Mouse (Mus musculus) lung, postnatal 14 days (tissue): ENCODE measurements around the gene Mfap3l.
"Not testable (repeated sequence)": the region's sequence is repeated elsewhere in the genome, so short reads cannot be mapped to it uniquely, and the experiment has no call there.

Experiments
- DNase-seq: peaks from one replicate; pipeline ENCODE4 v3.0.0; 2021

Mfap3l gene

DNA sequence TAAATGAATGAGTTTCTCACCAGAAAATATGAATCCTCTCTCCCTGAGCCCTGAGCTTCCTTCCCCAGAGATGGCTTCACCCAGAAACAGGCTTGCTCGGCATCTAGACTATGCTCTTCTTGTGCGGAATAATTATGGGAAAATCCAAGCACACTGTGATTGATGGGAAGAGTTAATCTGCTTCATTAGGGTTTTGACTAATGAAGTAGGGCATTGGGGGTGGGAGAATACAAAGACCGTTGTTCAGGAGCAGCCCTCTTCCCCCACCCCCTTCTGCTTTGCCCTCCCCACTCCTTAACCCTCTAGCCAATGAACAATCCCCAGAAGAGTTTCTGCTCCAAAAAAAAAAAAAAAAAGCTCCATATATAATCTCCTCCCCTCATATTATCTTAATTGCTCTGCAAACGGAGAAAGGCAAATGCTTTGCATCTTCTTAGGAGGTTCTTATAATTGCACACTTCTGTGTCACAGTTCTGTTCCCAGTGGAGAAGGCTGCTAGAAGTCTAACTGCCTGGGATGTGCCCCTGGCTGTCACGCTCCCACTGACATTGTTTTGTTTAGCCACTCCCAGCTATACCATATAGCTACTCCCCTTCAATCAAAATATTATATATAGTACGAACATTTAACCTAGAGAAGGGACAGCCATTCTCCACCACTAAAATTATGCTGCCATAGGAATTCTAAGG, 24.9 kb downstream of the Mfap3l start:
- DNase-seq, result no peak

DNA sequence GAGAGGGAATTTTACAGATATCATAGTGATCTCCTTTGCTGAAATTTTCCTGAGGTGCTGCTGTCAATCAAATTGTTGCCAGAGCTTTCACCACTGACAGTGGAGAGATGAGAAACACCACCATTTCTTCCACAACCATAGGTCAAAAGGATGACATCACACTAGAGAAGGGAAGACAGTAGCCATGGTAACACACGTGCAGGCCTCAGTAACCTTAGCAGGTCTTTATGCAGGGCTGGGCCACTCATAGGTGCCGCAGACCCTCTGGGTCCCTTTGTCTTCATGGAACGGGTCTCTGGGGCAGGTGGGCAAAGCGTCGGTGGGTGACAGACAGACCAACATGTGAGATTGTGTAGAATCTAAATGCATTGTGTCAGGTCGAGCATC, 25.5 kb downstream of the Mfap3l start:
- no peak for DNase-seq

DNA sequence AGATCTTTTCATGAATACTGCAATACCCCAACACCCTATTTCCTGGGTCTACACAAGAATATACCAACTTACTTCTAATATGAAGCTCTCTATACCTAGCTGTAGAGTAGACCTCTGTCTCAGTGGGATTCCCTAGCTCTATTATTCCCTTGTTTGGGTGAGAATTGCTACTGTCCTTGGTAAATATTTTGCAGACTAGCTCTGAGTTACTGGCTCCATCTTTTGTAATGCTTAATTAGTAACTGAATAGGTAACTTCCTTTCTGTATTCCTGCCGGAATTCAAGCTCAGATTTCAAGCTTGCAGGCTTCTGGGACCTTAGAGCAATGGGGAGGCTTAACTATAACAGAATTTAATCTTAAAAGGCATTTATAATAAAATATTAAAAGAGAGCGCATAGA, 26.1 kb downstream of the Mfap3l start:
- DNase-seq, result not testable (repeated sequence)

DNA sequence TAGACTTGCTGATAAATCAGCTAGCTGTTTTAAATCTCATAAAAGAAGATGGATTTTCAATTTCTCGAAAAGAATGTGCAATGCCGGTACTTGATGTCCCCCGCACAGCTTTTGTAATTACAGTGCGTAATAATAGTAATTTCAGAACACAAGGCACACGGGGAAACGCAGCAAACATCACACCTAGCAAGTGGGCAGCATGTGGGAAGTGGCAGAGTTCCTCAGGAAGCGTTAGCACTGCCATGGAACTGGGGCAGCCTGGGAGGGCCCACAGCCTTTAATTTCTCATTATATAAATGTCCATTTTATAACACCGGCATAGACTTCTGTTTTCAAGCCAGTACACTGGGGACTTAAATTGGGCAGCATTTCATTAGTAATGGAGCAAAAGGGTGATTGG, 27.1 kb downstream of the Mfap3l start:
- DNase-seq, result no peak

DNA sequence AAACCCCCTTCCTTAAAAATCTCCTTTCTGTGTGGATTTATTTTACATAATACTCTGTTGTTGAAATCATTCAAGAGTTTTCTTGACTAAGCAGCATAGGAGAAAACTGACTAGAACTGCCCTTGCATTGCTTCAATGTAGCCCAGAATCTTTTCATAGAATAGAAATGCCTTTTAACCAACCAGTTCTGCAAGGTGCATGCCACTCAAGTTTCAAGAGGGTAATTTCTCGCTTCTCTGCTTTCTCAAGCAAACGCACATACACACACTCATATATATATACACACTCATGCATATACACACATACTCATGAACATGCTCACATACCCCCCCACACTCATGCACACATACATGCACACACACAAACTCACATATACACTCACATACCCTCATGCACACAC, 28.6 kb downstream of the Mfap3l start:
- no peak for DNase-seq

DNA sequence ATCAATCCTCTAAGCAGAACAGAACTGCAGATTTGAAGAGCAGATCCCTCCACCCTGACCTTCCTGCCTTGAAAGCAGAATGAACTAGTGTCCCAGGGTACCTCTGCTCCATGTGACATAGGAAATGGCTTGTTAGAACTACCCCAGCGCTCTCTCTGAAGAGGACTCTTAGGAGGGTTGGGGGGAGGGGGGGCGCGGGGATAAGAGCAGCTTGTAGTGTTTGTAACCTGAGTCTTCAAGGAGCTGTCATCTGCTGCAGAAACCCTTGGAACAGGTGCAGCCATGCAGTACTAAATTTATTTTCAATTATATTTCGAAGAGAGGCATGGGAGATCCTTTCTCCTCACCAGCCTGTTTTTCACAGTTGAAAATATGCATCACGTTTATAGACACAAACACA, 30.9 kb downstream of the Mfap3l start:
- no peak for DNase-seq

DNA sequence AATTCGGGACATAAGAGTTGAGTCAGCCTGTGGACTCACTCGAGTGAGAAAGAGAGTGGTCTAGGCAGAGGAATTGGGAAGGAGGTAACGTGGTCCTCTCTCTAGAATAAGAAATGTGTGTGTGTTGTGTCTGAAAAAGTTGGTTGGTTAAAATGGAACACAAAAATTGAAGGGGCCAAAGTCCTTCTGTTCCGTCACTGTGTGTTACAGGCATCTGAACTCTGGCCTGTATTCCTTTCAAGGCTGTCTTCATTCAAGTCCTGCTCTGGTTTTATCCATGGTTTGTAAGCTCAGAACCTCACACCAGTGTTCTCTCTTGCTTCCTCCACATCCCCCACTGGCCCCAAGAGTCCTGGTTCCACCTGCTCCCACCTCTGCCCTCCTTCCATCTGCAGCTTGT, 33.2 kb downstream of the Mfap3l start:
- no peak for DNase-seq

DNA sequence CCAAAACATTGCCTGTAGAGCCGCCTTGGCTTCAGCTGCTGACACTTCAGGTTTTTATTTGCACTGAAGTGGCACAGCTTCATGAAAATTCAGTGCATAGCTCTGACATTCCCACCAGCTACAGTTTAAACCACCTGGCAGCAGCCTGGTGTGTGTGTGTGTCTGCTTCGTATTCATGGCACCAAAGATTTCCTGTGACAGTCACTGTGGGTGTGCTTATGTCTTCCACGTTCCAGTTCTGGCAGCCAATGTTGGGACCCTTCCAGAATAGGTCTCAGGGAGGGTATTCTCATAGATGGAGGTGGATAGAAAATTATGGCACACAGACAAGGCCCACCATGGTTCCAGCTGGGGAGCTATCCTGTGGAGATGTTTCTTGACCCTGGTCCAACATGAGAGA, 34.2 kb downstream of the Mfap3l start:
- no peak for DNase-seq

DNA sequence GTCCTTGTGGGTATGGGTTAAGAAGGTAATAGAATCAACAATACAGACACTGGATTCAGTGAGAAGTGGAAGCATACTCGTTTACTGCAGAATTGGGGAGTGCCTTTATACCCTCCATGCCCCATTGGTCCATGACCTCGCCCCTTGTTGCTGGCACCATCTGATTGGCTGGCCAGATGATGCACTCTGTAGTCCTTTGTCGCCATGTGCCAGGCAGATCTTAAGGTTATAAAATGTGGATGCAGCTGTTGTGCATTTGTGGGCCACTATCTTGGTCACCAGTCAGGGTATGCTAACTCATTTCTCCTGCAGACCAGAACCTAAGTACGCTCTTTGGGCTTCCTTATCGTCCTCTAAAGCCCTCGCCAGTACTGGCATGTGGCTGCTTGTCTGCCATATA, 46.0 kb downstream of the Mfap3l start:
- no peak for DNase-seq

DNA sequence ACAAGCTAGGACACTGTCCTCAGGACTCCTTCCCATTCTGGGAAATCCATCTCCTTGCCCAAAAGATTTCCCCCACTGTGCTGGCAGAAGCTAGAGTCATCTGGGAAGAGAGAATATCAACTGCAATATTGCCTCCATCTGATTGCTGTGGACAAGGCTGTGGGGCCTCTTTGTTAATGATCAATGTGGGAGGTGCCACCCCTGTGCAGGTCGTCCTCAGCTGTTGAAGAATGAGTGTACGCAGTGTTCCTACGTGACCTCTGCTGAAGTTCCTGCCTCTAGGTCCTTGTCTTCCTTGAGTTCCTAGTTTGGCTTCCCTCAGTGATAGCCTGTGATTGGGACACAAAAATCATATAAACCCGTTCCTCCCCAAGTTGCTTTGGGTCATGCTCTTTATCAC, 49.2 kb downstream of the Mfap3l start:
- DNase-seq, result no peak

DNA sequence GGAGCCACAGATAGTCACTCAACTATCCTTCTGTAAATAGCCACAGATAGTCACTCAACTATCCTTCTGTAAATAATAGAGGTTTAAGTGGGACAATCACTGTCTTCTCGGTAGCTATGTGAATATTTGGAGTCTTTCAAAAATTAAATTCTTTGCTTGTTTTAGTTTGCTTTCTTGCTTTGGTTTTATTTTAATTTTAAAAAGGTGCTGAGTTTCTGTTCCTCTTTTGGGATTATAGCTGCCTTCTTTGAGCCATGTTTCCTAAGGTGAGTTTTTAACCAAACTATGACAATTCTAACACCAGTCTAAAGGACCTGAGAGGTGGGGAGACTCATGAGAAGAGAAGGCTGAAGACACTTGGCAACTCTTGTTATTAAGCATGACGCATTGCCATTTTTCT, 49.7 kb downstream of the Mfap3l start:
- no peak for DNase-seq

DNA sequence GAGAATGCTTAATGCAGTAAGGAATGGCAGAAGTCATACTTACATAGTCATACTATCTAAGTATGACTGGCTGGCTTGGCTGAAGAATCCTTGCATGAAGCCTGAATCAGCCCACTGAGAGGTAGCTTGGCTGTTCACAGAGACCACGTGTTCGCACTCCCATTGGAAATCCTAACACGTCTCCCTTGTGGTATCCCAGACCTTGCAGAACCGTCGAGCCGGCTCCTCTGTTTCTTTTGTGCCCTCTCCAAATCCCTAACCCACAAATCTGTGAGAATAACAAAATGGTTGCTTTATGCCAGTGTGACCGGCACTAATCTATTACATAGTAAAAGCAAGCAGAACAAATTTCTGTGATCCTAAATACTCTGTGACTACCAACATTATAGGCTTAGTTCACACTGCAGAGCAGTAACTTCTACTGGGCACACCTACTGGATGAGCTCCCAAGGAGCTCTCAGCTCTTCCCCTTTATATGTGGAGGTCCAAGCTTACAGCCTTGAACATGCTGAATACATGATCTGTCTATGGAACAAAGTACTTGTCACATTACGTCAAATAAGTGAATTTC, 79.0 kb downstream of the Mfap3l start:
- DNase-seq, result no peak

DNA sequence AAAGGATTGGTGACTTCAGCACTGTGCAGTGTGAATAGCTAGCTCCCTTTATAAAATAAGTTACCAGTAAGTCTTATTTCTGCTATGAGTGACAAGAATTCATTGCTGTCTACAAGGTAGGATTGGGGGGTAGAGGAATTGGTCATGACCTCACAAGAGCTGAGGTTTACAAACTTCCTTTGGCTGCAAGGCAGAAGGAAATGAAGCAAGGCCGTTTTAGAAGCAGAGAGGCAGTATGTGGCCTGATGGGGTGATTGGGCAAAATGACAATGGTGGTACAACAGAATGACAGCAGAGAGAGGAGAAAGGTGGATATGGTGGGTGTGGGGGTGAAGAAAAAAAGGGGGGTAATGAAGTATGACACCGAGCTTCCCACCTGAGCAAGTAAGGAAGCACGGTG, 82.1 kb downstream of the Mfap3l start:
- no peak for DNase-seq

DNA sequence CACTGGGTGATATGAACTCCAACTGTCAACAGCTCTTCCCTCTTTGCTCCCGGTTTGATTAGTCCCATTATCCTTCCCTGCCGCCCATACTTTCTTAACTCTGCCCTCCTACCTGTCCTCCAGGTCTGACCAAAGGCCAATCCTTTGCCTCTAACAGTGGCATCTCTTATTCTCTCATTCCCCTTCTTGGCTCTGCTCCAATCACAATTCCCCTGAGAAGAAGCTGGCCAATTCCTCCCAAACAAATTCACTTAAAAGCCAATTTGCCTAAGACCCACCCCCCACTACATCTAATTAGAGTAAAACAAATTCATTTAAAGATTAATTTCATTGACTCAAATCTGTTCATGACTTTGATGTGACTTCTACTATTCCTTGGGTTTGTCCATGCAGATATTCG, 86.1 kb downstream of the Mfap3l start:
- no peak for DNase-seq
